Mouse (Mus musculus) heart, adult 2 months (tissue): Measurements from ENCODE around the gene Musk. TPM values are rescaled to one million over a fixed set of nuclear protein-coding genes. Genes with fewer than 3 reads are reported as not detected.

Experiments
- DNase-seq, 2 experiments: peaks; one replicate each; pipeline ENCODE4 v3.0.0; 2021
- H3K27ac ChIP-seq: fragments of 200-600 bp; 2 replicates; pipeline ENCODE4 v1.8.1; 2022
- H3K27me3 ChIP-seq: fragments of 200-500 bp; 2 replicates; pipeline ENCODE4 v1.6.1; 2012; ENCODE audit warnings: mild to moderate bottlenecking, low read length, inconsistent platforms, mixed read lengths; ENCODE audit not compliant: control insufficient read depth, insufficient read depth
- H3K36me3 ChIP-seq: fragments of 200-500 bp; 2 replicates; pipeline ENCODE4 v1.6.1; 2012; ENCODE audit warnings: low read length, inconsistent platforms; ENCODE audit not compliant: control insufficient read depth, insufficient read depth
- H3K4me1 ChIP-seq: fragments of 200-500 bp; 2 replicates; pipeline ENCODE4 v1.6.1; 2011; ENCODE audit warnings: low read length; ENCODE audit not compliant: control insufficient read depth, insufficient read depth
- H3K4me3 ChIP-seq: fragments of 200-600 bp; 2 replicates; pipeline ENCODE4 v1.8.1; 2022
- H3K79me2 ChIP-seq: fragments of 200-500 bp; replicated peaks from 2 replicates; pipeline ENCODE4 v1.6.1; 2012; ENCODE audit warnings: mild to moderate bottlenecking, inconsistent platforms, low read length, moderate library complexity, mixed read lengths; ENCODE audit not compliant: control insufficient read depth, insufficient read depth
- H3K9ac ChIP-seq: fragments of 200-500 bp; 2 replicates; pipeline ENCODE4 v1.6.1; 2012; ENCODE audit warnings: low read depth, mild to moderate bottlenecking, control low read depth, inconsistent platforms, low read length, mixed read lengths
- CTCF ChIP-seq: fragments of 200-600 bp; IDR thresholded peaks from 2 replicates; pipeline ENCODE4 v1.8.1; 2022; ENCODE audit warnings: antibody characterized with exemption, mild to moderate bottlenecking, moderate library complexity
- EP300 ChIP-seq: fragments of 200-500 bp; IDR thresholded peaks from 2 replicates; pipeline ENCODE4 v1.6.1; 2011; ENCODE audit warnings: low read depth, low read length, control low read depth; ENCODE audit not compliant: insufficient read depth
- POLR2A ChIP-seq: fragments of 200-500 bp; IDR thresholded peaks from 2 replicates; pipeline ENCODE4 v1.6.1; 2011; ENCODE audit warnings: mild to moderate bottlenecking, low read depth, low read length, control low read depth; ENCODE audit not compliant: insufficient read depth
- WGBS: fragments of 180-500 bp; shearing (Covaris S2); methylation state at CpG from one replicate; pipeline ENCODE4 v1.1.7; 2018; 5-methylcytosine and 5-hydroxymethylcytosine counted together
- intact Hi-C: fragments of 180-260 bp; cut with DNase I; formaldehyde crosslinking; loops from one replicate; pipeline ENCODE4 v1.15.1; 2025
- polyA plus RNA-seq: library from polyadenylated mRNA; depleted of rRNA; stranded (reverse); fragments of >200 nt; gene quantifications from 2 replicates; pipeline ENCODE4 v1.2.3, GENCODE M21; 2012
- total RNA-seq, 2 experiments: library from RNA; stranded (reverse); gene quantifications; 2 replicates each; pipeline ENCODE4 v1.2.3; 2021

The Musk gene
- total and polyA plus RNA-seq, 3 experiments, result 0.14 to 0.81 (median 0.59) TPM

GRCm38 (mm10) chr4:58278368-58278767 is 7.4 kb upstream of the Musk start:
- H3K4me1 ChIP-seq, result no peaks in the 10 kb centered on the region
- H3K79me2 ChIP-seq, result no peaks in the 10 kb centered on the region

GRCm38 (mm10) chr4:58280121-58280520 is 5.6 kb upstream of the Musk start:
- Histone ChIP-seq H3K4me1 (no peaks in the 10 kb centered on the region), H3K27ac (no peak overlapping the region), H3K27me3 (no peaks in the 10 kb centered on the region), H3K9ac (no peak overlapping the region), H3K4me3 (no peak overlapping the region), H3K79me2 (no peaks in the 10 kb centered on the region), H3K36me3 (no peaks in the 10 kb centered on the region)
- no peak for DNase-seq
- WGBS, result 74% methylated on average over 2 of the region's 2 CpGs
- no peak for TF ChIP-seq EP300
- TF ChIP-seq CTCF, result no peak
- no peak for TF ChIP-seq POLR2A
- intact Hi-C loops, result no loop called here

More at GRCm38 (mm10) chr4:58278368-58278767, 7.4 kb upstream of the Musk start:
- Histone ChIP-seq H3K36me3 (no peaks in the 10 kb centered on the region), H3K27me3 (no peaks in the 10 kb centered on the region), H3K27ac (no peak overlapping the region; the same call in 1 of the 2 replicates), H3K4me3 (no peak overlapping the region), H3K9ac (no peak overlapping the region)
- DNase-seq, result peak; percentile 74 to 80
- TF ChIP-seq CTCF (no peak), EP300 (0 out of 2 replicates have a peak, but pooled peaks have one; percentile 44)
- 68% methylated on average over 6 of the region's 6 CpGs for WGBS
- intact Hi-C loops, result loop anchor here (10.0 kb wide), 1 partner anchor 136 kb away; no protein-coding TSS in a partner anchor

GRCm38 (mm10) chr4:58286368-58287090 is 769 bp downstream of the Musk start:
- DNase-seq, result no peak
- H3K36me3 ChIP-seq, result no peaks in the 10 kb centered on the region
- TF ChIP-seq POLR2A, result no peak
- no peak for TF ChIP-seq EP300
- no peak for TF ChIP-seq CTCF
- no peaks in the 10 kb centered on the region for H3K79me2 ChIP-seq
- H3K4me1 ChIP-seq, result peaks cover 1% of the 10 kb centered on the region; the same call in 1 of the 2 replicates
- H3K9ac ChIP-seq, result no peak overlapping the region
- H3K27me3 ChIP-seq, result no peaks in the 10 kb centered on the region
- WGBS, result 27% methylated on average over 9 of the region's 9 CpGs
- intact Hi-C loops, result no loop called here
- H3K4me3 ChIP-seq, result no peak overlapping the region; the same call in 1 of the 2 replicates
- peak overlapping the region; percentile 4; the same call in 1 of the 2 replicates for H3K27ac ChIP-seq

GRCm38 (mm10) chr4:58288753-58289152 is 3.0 kb downstream of the Musk start:
- peaks cover 1% of the 10 kb centered on the region; the same call in 1 of the 2 replicates for H3K4me1 ChIP-seq
- intact Hi-C loops, result no loop called here
- no peak overlapping the region for H3K4me3 ChIP-seq
- no peak overlapping the region for H3K9ac ChIP-seq
- peak; percentile 24 to 35 for DNase-seq
- TF ChIP-seq POLR2A, result no peak
- TF ChIP-seq EP300, result 0 out of 2 replicates have a peak, but pooled peaks have one; percentile 29
- TF ChIP-seq CTCF, result no peak
- no peaks in the 10 kb centered on the region for H3K27me3 ChIP-seq
- WGBS, result 72% methylated on average over 5 of the region's 5 CpGs
- no peak overlapping the region for H3K27ac ChIP-seq
- no peaks in the 10 kb centered on the region for H3K36me3 ChIP-seq
- no peaks in the 10 kb centered on the region for H3K79me2 ChIP-seq

GRCm38 (mm10) chr4:58291828-58292227 is 6.1 kb downstream of the Musk start:
- Histone ChIP-seq H3K27ac (no peak overlapping the region), H3K9ac (no peak overlapping the region), H3K36me3 (no peaks in the 10 kb centered on the region), H3K79me2 (no peaks in the 10 kb centered on the region), H3K4me1 (peaks cover 1% of the 10 kb centered on the region; the same call in 1 of the 2 replicates), H3K4me3 (no peak overlapping the region), H3K27me3 (no peaks in the 10 kb centered on the region)
- TF ChIP-seq POLR2A, result no peak
- TF ChIP-seq CTCF, result no peak
- no peak for TF ChIP-seq EP300
- DNase-seq, result no peak
- intact Hi-C loops, result no loop called here
- WGBS, result 45% methylated on average over 1 of the region's 1 CpGs

- intact Hi-C loops, result no loop called here
- no peak overlapping the region for H3K9ac ChIP-seq
- WGBS, result 81% methylated on average over 3 of the region's 3 CpGs
These were observed 7.3 kb downstream of the Musk start for GRCm38 (mm10) chr4:58293099-58293498.

More at GRCm38 (mm10) chr4:58293099-58293498, 7.3 kb downstream of the Musk start:
- TF ChIP-seq EP300, result no peak
- TF ChIP-seq CTCF, result no peak
- no peak for TF ChIP-seq POLR2A
- no peak for DNase-seq
- Histone ChIP-seq H3K27ac (no peak overlapping the region), H3K4me3 (no peak overlapping the region), H3K79me2 (no peaks in the 10 kb centered on the region), H3K36me3 (no peaks in the 10 kb centered on the region), H3K4me1 (peaks cover 1% of the 10 kb centered on the region; the same call in 1 of the 2 replicates), H3K27me3 (no peaks in the 10 kb centered on the region)
